Mouse (Mus musculus) brain, embryonic 14.5 days (tissue): Measurements from ENCODE around the gene Pum1.

ENCODE experiments used
- CTCF ChIP-seq: fragments of 200-500 bp; IDR thresholded peaks from 2 replicates; pipeline ENCODE4 v1.5.1; 2012; ENCODE audit warnings: inconsistent platforms, mild to moderate bottlenecking, moderate library complexity, borderline replicate concordance; ENCODE audit not compliant: insufficient read depth, insufficient read length; ENCODE audit errors: extremely low read depth
- POLR2A ChIP-seq: fragments of 200-500 bp; IDR thresholded peaks from 2 replicates; pipeline ENCODE4 v1.6.1; 2012; ENCODE audit warnings: mild to moderate bottlenecking, inconsistent platforms, borderline replicate concordance; ENCODE audit not compliant: poor library complexity, insufficient read depth, insufficient read length, severe bottlenecking; ENCODE audit errors: extremely low read depth

GRCm38 (mm10) chr4:130779037-130779436 lies 115.9 kb downstream of the Pum1 start:
- TF ChIP-seq POLR2A (no peak), CTCF (no peak)
